Mouse (Mus musculus): ENCODE measurements around the gene Hoxc5. TPM values are rescaled to one million over a fixed set of nuclear protein-coding genes. Genes with fewer than 3 reads are reported as not detected.

Hoxc5 gene
- total RNA-seq, 4 experiments from 2014 or later = 1.6 to 3.4 (median 2.4) TPM

GRCm38 (mm10) chr15:103010847-103011555 lies 43.8 kb downstream of the Hoxc5 start:
- no peak for DNase-seq (ENCODE audit: low spot score in 2 of 2)

GRCm38 (mm10) chr15:103011928-103012486 lies 44.8 kb downstream of the Hoxc5 start:
- DNase-seq (ENCODE audit: low spot score in 2 of 2) = no peak

- DNase-seq (ENCODE audit: low spot score in 2 of 2) = no peak
Measured at GRCm38 (mm10) chr15:103013238-103013984, 46.2 kb downstream of the Hoxc5 start.

- DNase-seq (ENCODE audit: low spot score in 2 of 2) = peak; percentile 50 to 54
Measured at GRCm38 (mm10) chr15:103014166-103015008, 47.1 kb downstream of the Hoxc5 start.

- no peak for DNase-seq (ENCODE audit: low spot score in 2 of 2)
Measured at GRCm38 (mm10) chr15:103015009-103015399, 47.8 kb downstream of the Hoxc5 start.

GRCm38 (mm10) chr15:103015406-103016166 lies 48.3 kb downstream of the Hoxc5 start:
- DNase-seq (ENCODE audit: low spot score in 2 of 2) = no peak

- no peak for DNase-seq (ENCODE audit: low spot score in 2 of 2)
Measured at GRCm38 (mm10) chr15:103018636-103019035, 51.4 kb downstream of the Hoxc5 start, which contains the start of gene Hoxc4. Hoxc4 (plus strand) TSS chr15:103018934.

GRCm38 (mm10) chr15:103020899-103021418 lies 53.7 kb downstream of the Hoxc5 start:
- no peak for DNase-seq (ENCODE audit: low spot score in 2 of 2)

- DNase-seq (ENCODE audit: low spot score in 2 of 2) = no peak
Measured at GRCm38 (mm10) chr15:103021544-103021943, 54.3 kb downstream of the Hoxc5 start.

- DNase-seq (ENCODE audit: low spot score in 2 of 2) = no peak
Measured at GRCm38 (mm10) chr15:103024131-103024530, 56.9 kb downstream of the Hoxc5 start.

GRCm38 (mm10) chr15:103027266-103028235 lies 60.3 kb downstream of the Hoxc5 start:
- peak; percentile 63 to 77 for DNase-seq (ENCODE audit: low spot score in 2 of 2)

GRCm38 (mm10) chr15:103028916-103029512 lies 61.8 kb downstream of the Hoxc5 start:
- DNase-seq (ENCODE audit: low spot score in 2 of 2) = no peak

GRCm38 (mm10) chr15:103030142-103030541 lies 62.9 kb downstream of the Hoxc5 start:
- DNase-seq (ENCODE audit: low spot score in 2 of 2) = no peak

GRCm38 (mm10) chr15:103032167-103032566 lies 64.9 kb downstream of the Hoxc5 start:
- DNase-seq (ENCODE audit: low spot score in 2 of 2) = no peak

- DNase-seq (ENCODE audit: low spot score in 2 of 2) = no peak
Measured at GRCm38 (mm10) chr15:103032646-103033575, 65.7 kb downstream of the Hoxc5 start.

- no peak for DNase-seq (ENCODE audit: low spot score in 2 of 2)
Measured at GRCm38 (mm10) chr15:103034043-103034806, 67.0 kb downstream of the Hoxc5 start.

Data from gastrocnemius, adult 8-10 months (tissue).